In the genomic region with DNA sequence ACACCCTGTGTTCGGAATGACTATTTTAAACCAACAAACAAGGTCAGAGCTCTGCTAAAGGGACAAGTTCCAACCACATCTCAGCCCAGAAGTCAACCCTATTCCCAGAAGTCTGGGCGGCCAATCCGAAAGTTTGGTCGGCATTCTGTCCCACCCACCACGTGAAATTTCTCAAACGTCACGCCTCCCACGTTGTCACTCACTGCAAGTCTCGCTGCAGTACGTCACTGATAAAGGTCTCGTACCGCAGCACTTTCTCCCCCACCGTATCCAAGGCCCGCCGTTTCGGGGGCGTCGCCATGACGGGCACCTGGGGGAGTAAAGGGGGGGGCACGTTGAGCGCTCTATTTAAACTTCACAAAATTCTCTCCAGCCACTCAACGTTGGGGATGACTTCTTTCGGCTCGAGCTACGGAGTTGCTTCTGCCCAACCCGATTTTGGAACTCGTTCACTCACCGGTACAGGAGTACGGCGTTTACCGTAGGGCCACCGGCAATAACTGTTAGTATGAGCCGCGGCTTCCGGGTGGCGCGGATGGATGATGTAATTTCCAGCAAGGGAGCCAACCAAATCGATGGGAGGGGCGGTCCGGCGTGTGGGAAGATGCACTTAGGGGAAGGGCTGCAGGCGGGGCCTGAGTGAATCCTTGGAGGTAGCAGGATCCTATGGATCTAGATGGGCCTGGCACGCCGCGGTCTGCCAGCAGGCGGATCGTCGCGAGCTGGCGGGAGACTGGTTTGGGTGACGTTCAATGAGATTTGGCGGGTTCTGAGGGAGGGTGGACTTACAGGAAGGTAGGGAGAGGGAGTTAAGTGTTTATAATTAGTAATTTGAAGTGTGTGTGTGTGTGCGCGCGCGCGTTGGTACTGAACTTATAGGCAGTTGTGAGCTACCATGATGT, we compare ENCODE assay signal across 8 mouse cellular contexts. TPM values are rescaled to one million over a fixed set of nuclear protein-coding genes. Genes with fewer than 3 reads are reported as not detected.
A peak's percentile ranks its signal among the peaks of the same experiment; 100 is the strongest.
DNase-seq lines count a peak whose midpoint lies in the region; ATAC-seq lines count a peak whose summit lies in the region.

TSS of gene Uxt (minus strand) at position 541 of the 902 bp plus-strand sequence.

- peak within 1 kb of the TSS; percentile 81 for H3K27ac ChIP-seq in forebrain, embryonic 10.5 days
- peak within 1 kb of the TSS; percentile 89 for H3K27ac ChIP-seq in heart, embryonic 15.5 days
- peak within 1 kb of the TSS; percentile 88 for H3K27ac ChIP-seq in liver, embryonic 15.5 days (replicated peaks)
- no peak within 1 kb of the TSS for H3K27ac ChIP-seq in neural tube, embryonic 12.5 days

- H3K36me3 ChIP-seq in forebrain, embryonic 10.5 days (replicated peaks), result peaks cover 13% of the 10 kb centered on the region
- H3K36me3 ChIP-seq in heart, embryonic 15.5 days, result peaks cover 7% of the 10 kb centered on the region; the same call in 1 of the 2 replicates
- peaks cover 14% of the 10 kb centered on the region for H3K36me3 ChIP-seq in liver, embryonic 15.5 days (replicated peaks)
- H3K36me3 ChIP-seq in neural tube, embryonic 12.5 days, result peaks cover 3% of the 10 kb centered on the region; the same call in 1 of the 2 replicates

- peak; percentile 91 for ATAC-seq in CD4-positive, CD25-positive, alpha-beta regulatory T cell, adult 4 months
- peak; percentile 93 for ATAC-seq in heart, embryonic 15.5 days (replicated peaks; ENCODE audit: insufficient number of reproducible peaks, insufficient read depth, low FRiP score, low read depth)
- ATAC-seq in liver, embryonic 15.5 days (ENCODE audit: insufficient read depth), result peak; percentile 92
- ATAC-seq in neural tube, embryonic 12.5 days (ENCODE audit: low FRiP score, low read depth), result peak; percentile 99

- H3K4me3 ChIP-seq in forebrain, embryonic 10.5 days, result peak within 1 kb of the TSS; percentile 59
- peak within 1 kb of the TSS; percentile 64 for H3K4me3 ChIP-seq in heart, embryonic 15.5 days
- H3K4me3 ChIP-seq in liver, embryonic 15.5 days (replicated peaks), result peak within 1 kb of the TSS; percentile 66
- H3K4me3 ChIP-seq in neural tube, embryonic 12.5 days, result peak within 1 kb of the TSS; percentile 50

- no peaks in the 10 kb centered on the region for H3K27me3 ChIP-seq in forebrain, embryonic 10.5 days (ENCODE audit: poor library complexity, severe bottlenecking)
- H3K27me3 ChIP-seq in heart, embryonic 15.5 days, result no peaks in the 10 kb centered on the region
- no peaks in the 10 kb centered on the region for H3K27me3 ChIP-seq in liver, embryonic 15.5 days
- no peaks in the 10 kb centered on the region for H3K27me3 ChIP-seq in neural tube, embryonic 12.5 days (replicated peaks)

- H3K4me1 ChIP-seq in forebrain, embryonic 10.5 days, result peaks cover 5% of the 10 kb centered on the region
- H3K4me1 ChIP-seq in heart, embryonic 15.5 days (replicated peaks), result 0 out of 2 replicates have a peak, but pooled peaks cover 4% of the 10 kb centered on the region
- peaks cover 3% of the 10 kb centered on the region; the same call in 1 of the 2 replicates for H3K4me1 ChIP-seq in liver, embryonic 15.5 days (replicated peaks)
- no peaks in the 10 kb centered on the region for H3K4me1 ChIP-seq in neural tube, embryonic 12.5 days

- peak within 1 kb of the TSS; percentile 56 for H3K4me2 ChIP-seq in heart, embryonic 15.5 days
- H3K4me2 ChIP-seq in liver, embryonic 15.5 days, result peak within 1 kb of the TSS; percentile 66
- H3K4me2 ChIP-seq in neural tube, embryonic 12.5 days (replicated peaks), result peak within 1 kb of the TSS; percentile 50

- no peaks in the 10 kb centered on the region for H3K9me3 ChIP-seq in forebrain, embryonic 10.5 days
- no peaks in the 10 kb centered on the region for H3K9me3 ChIP-seq in heart, embryonic 15.5 days (replicated peaks)
- no peaks in the 10 kb centered on the region for H3K9me3 ChIP-seq in liver, embryonic 15.5 days (replicated peaks)
- H3K9me3 ChIP-seq in neural tube, embryonic 12.5 days, result no peaks in the 10 kb centered on the region

- 15% methylated on average over 57 of the region's 57 CpGs for WGBS in forebrain, embryonic 10.5 days
- 11% methylated on average over 57 of the region's 57 CpGs for WGBS in heart, embryonic 15.5 days
- WGBS in liver, embryonic 15.5 days (ENCODE audit: insufficient replicate concordance), result 16% methylated on average over 57 of the region's 57 CpGs
- WGBS in neural tube, embryonic 12.5 days, result 16% methylated on average over 57 of the region's 57 CpGs

- H3K9ac ChIP-seq in heart, embryonic 15.5 days, result peak within 1 kb of the TSS; percentile 52
- peak within 1 kb of the TSS; percentile 54 for H3K9ac ChIP-seq in liver, embryonic 15.5 days
- peak within 1 kb of the TSS; percentile 17; the same call in 1 of the 2 replicates for H3K9ac ChIP-seq in neural tube, embryonic 12.5 days

- DNase-seq in c-Kit-negative CD71-positive TER-119-positive erythroid progenitor cells, embryonic 14.5 days (ENCODE audit: low read depth, low spot score), result peak; percentile 71
- peak; percentile 86 for DNase-seq in forebrain, embryonic 10.5 days (ENCODE audit: extremely low spot score, low spot score)
- peak; percentile 90 to 92 for DNase-seq in kidney, postnatal 36 days
- DNase-seq in telencephalon, adult 2 months (ENCODE audit: low read depth, low spot score), result peak; percentile 86

RNA-seq across cellular contexts. Expression of gene Uxt, which starts in this region (rescaled TPM):
- 10 to 100 TPM; 33.6 to 38.9 TPM for polyA plus RNA-seq in CD4-positive, CD25-positive, alpha-beta regulatory T cell, adult 4 months (2017; shearing (Covaris generic))
- polyA plus RNA-seq in forebrain, embryonic 10.5 days (2016; fragmentation: Nextera tagmentation; extraction: Ambion mirVana), result 62.9 and 73.1 TPM in 2 replicates
- polyA plus RNA-seq in heart, embryonic 15.5 days (2015; fragmentation: Nextera tagmentation; extraction: Ambion mirVana), result 44.8 and 47.7 TPM in 2 replicates
- polyA plus RNA-seq in liver, embryonic 15.5 days (2015; fragmentation: Nextera tagmentation; extraction: Ambion mirVana), result 31.1 and 38.3 TPM in 2 replicates
- polyA plus RNA-seq in neural tube, embryonic 12.5 days (2016; fragmentation: Nextera tagmentation; extraction: Ambion mirVana), result 54.2 and 58.4 TPM in 2 replicates
